29 mouse cellular contexts compared by ENCODE assay signal in the genomic region with DNA sequence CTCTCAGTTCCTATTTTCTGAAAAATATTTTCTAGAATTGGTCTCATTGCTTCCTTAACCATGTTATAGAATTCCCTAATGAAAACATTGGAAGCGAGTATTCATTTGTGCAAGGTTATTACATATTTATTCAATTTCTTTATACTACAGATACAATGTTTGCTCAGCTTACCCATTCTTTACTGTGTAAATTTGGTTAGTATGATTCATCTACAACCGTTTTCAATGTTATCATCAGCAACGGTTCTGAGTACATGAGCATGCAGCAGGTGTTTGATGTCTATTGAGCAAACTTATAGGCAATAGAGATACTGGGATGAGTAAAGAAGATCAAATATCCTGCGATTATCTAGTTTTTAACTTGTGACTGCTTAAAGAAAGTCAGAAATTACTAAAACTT.
"Had no signal": no experiment of that assay in that cellular context is flagged by ENCODE, and none has a peak within 500 bp of the region (broad histone marks: within the 10 kb centered on the region; RNA-seq: fewer than 3 reads in every experiment).

No protein-coding gene starts in this region.

- H3K4me2 ChIP-seq: embryonic facial prominence, embryonic 12.5 days; embryonic facial prominence, embryonic 13.5 days; embryonic facial prominence, embryonic 15.5 days; forebrain, embryonic 12.5 days; forebrain, embryonic 13.5 days; forebrain, embryonic 15.5 days had no signal

- ATAC-seq: forebrain, embryonic 13.5 days; forebrain, embryonic 14.5 days; forebrain, embryonic 15.5 days; forebrain, embryonic 16.5 days; forebrain, postnatal 0 days had no signal

- H3K9ac ChIP-seq: embryonic facial prominence, embryonic 12.5 days; embryonic facial prominence, embryonic 13.5 days; embryonic facial prominence, embryonic 15.5 days; forebrain, embryonic 12.5 days; forebrain, embryonic 13.5 days; forebrain, embryonic 15.5 days; forebrain, postnatal 0 days had no signal

- H3K4me3 ChIP-seq: embryonic facial prominence, embryonic 10.5 days; embryonic facial prominence, embryonic 12.5 days; embryonic facial prominence, embryonic 13.5 days; embryonic facial prominence, embryonic 15.5 days; erythroblast, embryonic 14.5 days; forebrain, embryonic 10.5 days; forebrain, embryonic 12.5 days; forebrain, embryonic 13.5 days; forebrain, embryonic 15.5 days; gastrocnemius, adult 2 months had no signal

- DNase-seq: cerebellum, adult 18-20 months; cerebellum, adult 2 months; cerebellum, adult 8-10 months; cerebellum, adult 9-10 months; cerebellum, adult 9-11 months; cerebellum, postnatal 10 days; cerebellum, postnatal 14 days; cerebellum, postnatal 25 days; cerebellum, postnatal 36 days; embryo, embryonic 11 days; forebrain, postnatal 0 days; gastrocnemius, adult 2 months; gastrocnemius, postnatal 10 days; gastrocnemius, postnatal 14 days; gastrocnemius, postnatal 25 days; gastrocnemius, postnatal 36 days; heart, adult 11 months; heart, adult 18-20 months had no signal

- H3K9me3 ChIP-seq: embryonic facial prominence, embryonic 10.5 days; embryonic facial prominence, embryonic 12.5 days; embryonic facial prominence, embryonic 13.5 days; embryonic facial prominence, embryonic 15.5 days; forebrain, embryonic 10.5 days; forebrain, embryonic 12.5 days; forebrain, embryonic 13.5 days; forebrain, embryonic 15.5 days had no signal

- H3K4me1 ChIP-seq: embryonic facial prominence, embryonic 10.5 days; embryonic facial prominence, embryonic 12.5 days; embryonic facial prominence, embryonic 13.5 days; embryonic facial prominence, embryonic 15.5 days; forebrain, embryonic 10.5 days; forebrain, embryonic 12.5 days; forebrain, embryonic 15.5 days had no signal

- H3K27ac ChIP-seq: embryonic facial prominence, embryonic 10.5 days; embryonic facial prominence, embryonic 12.5 days; embryonic facial prominence, embryonic 13.5 days; embryonic facial prominence, embryonic 15.5 days; forebrain, embryonic 10.5 days; forebrain, embryonic 12.5 days; forebrain, embryonic 13.5 days; forebrain, embryonic 15.5 days; gastrocnemius, adult 2 months had no signal

- H3K27me3 ChIP-seq: embryonic facial prominence, embryonic 12.5 days; embryonic facial prominence, embryonic 13.5 days; embryonic facial prominence, embryonic 15.5 days; forebrain, embryonic 12.5 days; forebrain, embryonic 13.5 days; forebrain, embryonic 15.5 days had no signal

- H3K36me3 ChIP-seq: embryonic facial prominence, embryonic 10.5 days; embryonic facial prominence, embryonic 12.5 days; embryonic facial prominence, embryonic 13.5 days; embryonic facial prominence, embryonic 15.5 days; forebrain, embryonic 10.5 days; forebrain, embryonic 12.5 days; forebrain, embryonic 15.5 days had no signal
